Mouse (Mus musculus) left cerebral cortex, adult 2 months (tissue): ENCODE measurements around the gene Pde4d. TPM values are rescaled to one million over a fixed set of nuclear protein-coding genes. Genes with fewer than 3 reads are reported as not detected.

Source experiments
- DNase-seq, 2 experiments: peaks; one replicate each; pipeline ENCODE4 v3.0.0; 2021 to 2022; ENCODE audit warnings: low spot score in 2 of 2, mixed read lengths in 1 of 2; ENCODE audit errors: extremely low spot score in 1 of 2
- H3K27ac ChIP-seq: fragments of 200-600 bp; 2 replicates; pipeline ENCODE4 v1.8.1; 2022
- H3K4me3 ChIP-seq: fragments of 200-600 bp; 2 replicates; pipeline ENCODE4 v1.8.1; 2022
- CTCF ChIP-seq: fragments of 200-600 bp; IDR thresholded peaks from 2 replicates; pipeline ENCODE4 v1.8.1; 2022; ENCODE audit warnings: antibody characterized with exemption, mild to moderate bottlenecking, moderate library complexity
- intact Hi-C: fragments of 180-260 bp; cut with DNase I; formaldehyde crosslinking; loops from one replicate; pipeline ENCODE4 v1.15.1; 2025
- total RNA-seq, 2 experiments: library from RNA; stranded (reverse); gene quantifications; 2 replicates each; pipeline ENCODE4 v1.2.3; 2021

Gene Pde4d
- total RNA-seq, 2 experiments from 2014 or later = 116 to 121 TPM

GRCm38 (mm10) chr13:109380149-109380548 is 930.4 kb downstream of the Pde4d start:
- Histone ChIP-seq H3K27ac (no peak overlapping the region), H3K4me3 (no peak overlapping the region)
- no peak for TF ChIP-seq CTCF
- DNase-seq = no peak
- intact Hi-C loops = no loop called here

DNA sequence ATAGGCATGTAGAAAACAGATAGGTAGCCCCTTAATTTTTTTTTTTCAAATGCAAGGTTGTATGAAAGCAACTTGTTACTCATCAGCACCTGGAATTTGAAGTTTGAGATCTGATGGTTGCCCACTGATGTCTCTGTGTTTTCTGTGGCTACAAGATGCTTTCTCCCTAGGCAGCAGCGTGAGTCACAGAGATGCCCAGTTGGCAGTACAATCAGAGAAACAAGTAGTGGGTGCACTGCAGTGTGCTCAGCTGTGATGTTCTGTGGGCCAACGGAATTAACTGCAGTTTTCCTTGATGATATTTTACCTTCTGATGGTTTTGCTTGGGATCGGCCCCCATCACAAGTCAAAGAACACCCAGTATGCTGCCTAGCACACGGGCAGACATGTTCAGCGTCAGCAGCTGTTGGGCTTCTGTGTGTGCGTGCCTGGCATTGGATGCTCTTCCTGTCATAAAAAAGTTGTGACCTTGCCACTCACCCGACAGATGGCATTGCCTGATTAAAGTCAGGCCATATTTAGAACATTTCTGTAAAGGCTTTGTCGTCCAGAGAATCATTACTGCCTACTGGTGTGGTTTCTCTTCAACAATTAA is 939.0 kb downstream of the Pde4d start:
- DNase-seq = peak in 1 of 2 experiments; percentile 11
- no peak for TF ChIP-seq CTCF
- intact Hi-C loops = loop anchor here (5.0 kb wide), 1 partner anchor 39 kb away; no protein-coding TSS in a partner anchor
- Histone ChIP-seq H3K4me3 (no peak overlapping the region), H3K27ac (no peak overlapping the region)

GRCm38 (mm10) chr13:109402396-109402795 is 952.6 kb downstream of the Pde4d start:
- intact Hi-C loops = no loop called here
- no peak for DNase-seq
- no peak overlapping the region for H3K27ac ChIP-seq
- H3K4me3 ChIP-seq = no peak overlapping the region
- TF ChIP-seq CTCF = no peak

GRCm38 (mm10) chr13:109402936-109403335 is 953.2 kb downstream of the Pde4d start:
- TF ChIP-seq CTCF = no peak
- no peak overlapping the region for H3K27ac ChIP-seq
- no peak for DNase-seq
- intact Hi-C loops = no loop called here
- no peak overlapping the region for H3K4me3 ChIP-seq

- Histone ChIP-seq H3K4me3 (no peak overlapping the region), H3K27ac (no peak overlapping the region)
- no peak for TF ChIP-seq CTCF
- intact Hi-C loops = no loop called here
- no peak for DNase-seq
Observed at GRCm38 (mm10) chr13:109406341-109406740, 956.6 kb downstream of the Pde4d start.

- DNase-seq = no peak
- TF ChIP-seq CTCF = no peak
Observed at GRCm38 (mm10) chr13:109407371-109407770, 957.6 kb downstream of the Pde4d start.

GRCm38 (mm10) chr13:109420426-109420825 is 970.7 kb downstream of the Pde4d start:
- intact Hi-C loops = no loop called here
- no peak overlapping the region for H3K27ac ChIP-seq
- no peak for TF ChIP-seq CTCF
- no peak for DNase-seq
- H3K4me3 ChIP-seq = no peak overlapping the region

More at GRCm38 (mm10) chr13:109407371-109407770, 957.6 kb downstream of the Pde4d start:
- no peak overlapping the region for H3K27ac ChIP-seq
- no peak overlapping the region for H3K4me3 ChIP-seq
- intact Hi-C loops = no loop called here

DNA sequence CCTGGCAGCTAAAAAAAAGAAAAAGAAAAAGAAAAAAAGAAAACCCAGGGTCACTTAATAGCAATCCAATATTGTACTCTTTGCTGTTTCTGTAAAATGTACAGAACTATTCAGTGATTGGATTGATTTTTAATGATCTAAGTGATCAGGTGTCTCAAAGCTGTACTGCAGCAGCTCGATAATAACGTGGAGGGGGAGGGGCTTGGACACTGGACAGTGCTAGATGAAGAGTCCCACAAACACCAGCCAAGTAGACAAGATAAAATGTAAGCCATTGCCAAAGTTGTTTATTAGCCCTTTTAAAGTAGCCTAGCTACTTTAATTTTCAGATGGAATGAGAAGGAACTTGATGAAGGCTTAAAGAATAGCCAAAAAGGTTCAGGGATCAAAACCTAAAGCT is 975.2 kb downstream of the Pde4d start:
- intact Hi-C loops = loop anchor here (5.0 kb wide), 1 partner anchor 38 kb away; no protein-coding TSS in a partner anchor
- TF ChIP-seq CTCF = no peak
- H3K4me3 ChIP-seq = no peak overlapping the region
- DNase-seq = no peak
- H3K27ac ChIP-seq = no peak overlapping the region

DNA sequence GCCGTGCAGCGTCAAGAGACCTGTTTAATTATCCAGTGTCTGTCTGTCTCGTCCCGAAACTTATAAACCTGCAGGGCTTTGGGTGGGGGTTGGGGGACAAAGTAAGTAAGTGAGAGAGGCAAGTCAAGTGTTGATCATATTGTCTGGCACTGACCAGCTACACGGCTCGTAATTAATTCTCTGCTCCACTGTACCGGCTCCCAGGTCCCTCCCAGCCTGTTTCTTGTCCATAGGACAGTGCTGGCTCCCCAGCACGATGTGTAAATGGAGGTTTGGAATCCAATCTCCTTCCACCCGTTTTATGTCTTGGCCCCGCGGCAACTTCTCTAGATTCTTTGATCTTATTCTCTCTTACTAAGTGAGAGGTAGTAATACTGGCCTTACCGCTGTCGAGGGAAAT is 975.8 kb downstream of the Pde4d start:
- TF ChIP-seq CTCF = no peak
- intact Hi-C loops = loop anchor here (5.0 kb wide), 1 partner anchor 38 kb away; no protein-coding TSS in a partner anchor
- Histone ChIP-seq H3K27ac (no peak overlapping the region), H3K4me3 (no peak overlapping the region)
- no peak for DNase-seq

GRCm38 (mm10) chr13:109426058-109426457 is 976.3 kb downstream of the Pde4d start:
- DNase-seq = no peak
- H3K4me3 ChIP-seq = no peak overlapping the region
- no peak for TF ChIP-seq CTCF
- intact Hi-C loops = loop anchor here (5.0 kb wide), 1 partner anchor 39 kb away; no protein-coding TSS in a partner anchor
- no peak overlapping the region for H3K27ac ChIP-seq

DNA sequence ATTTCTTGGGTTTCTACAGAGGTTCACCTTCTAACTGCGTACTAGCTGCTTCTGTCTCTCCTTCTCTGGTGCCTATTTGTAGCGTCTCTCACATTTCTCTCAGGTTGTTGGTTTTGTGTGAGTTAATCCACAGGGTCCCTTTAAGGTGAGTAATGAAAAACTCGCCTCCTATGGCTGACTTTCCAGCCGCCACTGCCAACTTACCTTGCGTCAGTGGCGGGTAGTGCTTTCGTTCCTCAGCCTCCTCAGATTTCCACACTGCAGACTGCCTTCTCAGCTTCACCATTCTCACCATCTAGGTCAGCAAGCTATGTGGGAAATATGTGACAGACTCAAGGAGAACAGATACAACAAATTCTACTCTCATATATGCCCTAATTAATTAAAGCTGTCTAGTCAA is 977.8 kb downstream of the Pde4d start:
- intact Hi-C loops = loop anchor here (5.0 kb wide), 1 partner anchor 40 kb away; no protein-coding TSS in a partner anchor
- Histone ChIP-seq H3K27ac (no peak overlapping the region), H3K4me3 (no peak overlapping the region)
- DNase-seq = no peak
- TF ChIP-seq CTCF = no peak

DNA sequence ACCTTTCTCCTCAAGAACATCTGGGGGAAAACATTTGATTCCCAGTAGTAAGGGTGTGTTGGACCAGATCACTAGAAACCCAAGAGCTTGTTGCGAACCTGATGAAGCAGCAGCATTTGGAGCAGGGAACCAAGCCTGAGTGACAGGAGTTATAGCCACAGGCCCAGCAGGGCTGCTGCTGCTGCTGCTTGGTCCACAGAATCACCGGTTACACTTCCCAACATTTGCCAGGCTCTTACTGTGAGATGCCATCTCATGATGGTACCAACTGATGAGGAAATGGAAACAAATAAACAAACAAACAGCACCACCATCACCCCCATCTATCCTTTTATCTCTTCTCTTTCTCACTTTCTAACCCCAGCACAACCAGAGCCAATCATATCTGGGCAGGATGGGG is 979.8 kb downstream of the Pde4d start:
- H3K27ac ChIP-seq = no peak overlapping the region
- H3K4me3 ChIP-seq = no peak overlapping the region
- no peak for DNase-seq
- TF ChIP-seq CTCF = no peak
- intact Hi-C loops = loop anchor here (5.0 kb wide), 1 partner anchor 42 kb away; no protein-coding TSS in a partner anchor

DNA sequence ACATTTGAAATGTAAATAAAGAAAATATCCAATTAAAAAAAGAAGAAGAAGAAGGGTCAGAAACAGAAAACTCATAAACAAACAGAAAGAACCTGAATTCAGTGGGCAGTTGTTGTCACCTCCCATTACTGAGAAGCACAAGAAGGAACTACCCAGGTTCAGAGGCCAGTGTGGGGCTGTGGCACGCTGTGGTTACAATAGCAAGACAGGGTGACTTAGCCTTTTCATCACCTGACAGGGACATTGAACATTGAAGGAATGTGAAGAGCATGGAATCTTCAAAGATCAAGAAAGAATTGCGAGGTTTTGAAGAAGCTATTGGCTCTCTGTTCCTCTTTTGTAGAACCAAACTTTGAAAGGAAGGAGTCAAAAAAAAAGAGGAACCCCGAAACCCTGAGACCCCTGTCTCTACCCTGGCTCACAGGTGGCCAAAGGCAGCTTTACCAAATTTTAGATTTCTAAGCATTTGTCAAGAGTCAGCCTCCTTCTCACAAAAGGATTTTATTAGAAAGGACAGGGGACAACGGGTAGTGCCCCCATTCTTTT is 987.6 kb downstream of the Pde4d start:
- no peak overlapping the region for H3K4me3 ChIP-seq
- intact Hi-C loops = no loop called here
- TF ChIP-seq CTCF = no peak
- no peak for DNase-seq
- no peak overlapping the region for H3K27ac ChIP-seq
